Mouse (Mus musculus): ENCODE measurements around the gene Olfr331. TPM values are rescaled to one million over a fixed set of nuclear protein-coding genes. Genes with fewer than 3 reads are reported as not detected.
"Not testable (repeated sequence)": the region's sequence is repeated elsewhere in the genome, so short reads cannot be mapped to it uniquely, and the experiment has no call there.

Gene Olfr331
- total RNA-seq (2014; rRNA removed) (not detected in 2 replicates), polyA plus RNA-seq (2015; fragmentation: Nextera tagmentation; extraction: Ambion mirVana) (not detected in 2 replicates)

DNA sequence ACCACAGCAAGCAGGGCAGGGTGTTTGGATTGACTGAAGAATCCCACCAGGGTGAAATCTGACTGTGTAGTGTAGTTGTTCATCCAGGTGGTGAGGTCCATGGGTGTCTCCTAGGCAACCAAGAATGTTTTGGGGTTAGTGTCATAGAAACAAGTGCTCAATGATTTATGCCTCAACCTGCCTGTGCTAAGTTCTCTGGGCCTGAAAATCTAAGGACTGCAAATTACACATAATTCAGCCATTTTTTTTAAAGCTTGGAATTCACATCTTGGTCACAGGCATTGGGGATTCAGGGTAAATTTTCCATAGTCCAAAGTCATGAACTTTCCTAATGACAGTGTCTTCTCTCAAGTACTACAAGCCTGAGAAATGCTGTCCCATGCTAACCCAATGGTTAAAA lies at the start of gene Olfr331:
Gene Olfr331, minus strand, starts transcription at position 101 of the 400 bp plus-strand sequence.
- not testable (repeated sequence) for H3K9ac ChIP-seq (replicated peaks; ENCODE audit: low read length); H3K4me1 ChIP-seq (ENCODE audit: insufficient read depth, low read length); H3K27ac ChIP-seq; H3K36me3 ChIP-seq (ENCODE audit: insufficient read depth, low read length); ATAC-seq; DNase-seq (ENCODE audit: low spot score); H3K4me3 ChIP-seq (ENCODE audit: low read length); H3K4me2 ChIP-seq (ENCODE audit: low read depth, low read length); H3K27me3 ChIP-seq (ENCODE audit: insufficient read depth, low read length); H3K9me3 ChIP-seq (ENCODE audit: low read length)

DNA sequence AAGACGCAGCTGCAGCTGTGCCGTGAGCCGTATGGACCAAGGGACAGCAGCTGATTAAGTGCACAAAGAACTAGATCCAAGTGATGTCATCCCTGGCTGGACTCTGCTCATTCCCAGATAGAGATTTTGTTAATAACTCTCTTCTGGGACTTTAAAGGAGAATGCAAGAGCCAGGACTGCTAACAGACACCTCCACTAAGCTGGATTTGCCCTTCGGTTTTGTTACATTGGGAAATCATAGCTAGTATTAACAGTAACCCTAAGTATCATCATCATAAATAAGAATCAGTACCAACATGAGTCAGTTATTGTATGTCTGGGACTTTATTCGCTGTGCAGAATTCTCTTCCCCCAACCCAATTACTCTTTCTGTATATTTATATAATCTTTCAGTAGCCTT lies 44.0 kb upstream of the Olfr331 start, which contains the start of gene Olfr329-ps:
Gene Olfr329-ps, minus strand, starts transcription at position 101 of the 400 bp plus-strand sequence.
- TF ChIP-seq CTCF (IDR thresholded peaks at IDR 0.05; ENCODE audit: low read depth) = no peak
- H3K27ac ChIP-seq = no peak within 1 kb of the TSS
- ATAC-seq = no peak
- H3K9ac ChIP-seq (replicated peaks; ENCODE audit: low read length) = no peak within 1 kb of the TSS
- no peak within 1 kb of the TSS for H3K4me2 ChIP-seq (ENCODE audit: low read depth, low read length)
- H3K27me3 ChIP-seq (ENCODE audit: insufficient read depth, low read length) = no peaks in the 10 kb centered on the region
- WGBS = 83% methylated on average over 5 of the region's 5 CpGs
- H3K36me3 ChIP-seq (ENCODE audit: insufficient read depth, low read length) = no peaks in the 10 kb centered on the region
- DNase-seq (ENCODE audit: low spot score) = no peak
- H3K9me3 ChIP-seq (ENCODE audit: low read length) = no peaks in the 10 kb centered on the region
- H3K4me1 ChIP-seq (ENCODE audit: insufficient read depth, low read length) = no peaks in the 10 kb centered on the region
- no peak within 1 kb of the TSS for H3K4me3 ChIP-seq (ENCODE audit: low read length)

DNA sequence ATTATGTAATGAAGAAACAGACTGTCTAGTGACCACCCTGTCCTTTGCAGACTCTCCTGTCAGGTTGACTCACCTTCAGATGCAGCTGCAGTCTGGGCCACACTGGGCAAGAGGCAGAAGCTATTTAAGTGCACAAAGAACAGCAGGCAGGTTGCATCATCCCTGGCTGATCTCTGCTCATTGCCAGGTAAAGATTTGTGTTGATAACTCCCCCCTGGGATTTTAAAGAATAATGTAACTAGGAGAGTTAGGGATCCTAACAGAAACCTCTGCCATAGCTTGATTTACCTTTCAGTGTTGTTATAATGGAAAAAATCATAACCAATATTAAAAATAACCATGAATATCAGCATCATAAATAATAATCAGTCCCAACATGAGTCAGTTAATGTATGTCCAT lies 32.4 kb upstream of the Olfr331 start, which contains the start of gene Olfr330:
Gene Olfr330, minus strand, starts transcription at position 101 of the 400 bp plus-strand sequence.
- not testable (repeated sequence) for H3K4me3 ChIP-seq (ENCODE audit: low read length); H3K9ac ChIP-seq (replicated peaks; ENCODE audit: low read length); ATAC-seq; H3K4me1 ChIP-seq (ENCODE audit: insufficient read depth, low read length); H3K27me3 ChIP-seq (ENCODE audit: insufficient read depth, low read length); H3K36me3 ChIP-seq (ENCODE audit: insufficient read depth, low read length); H3K4me2 ChIP-seq (ENCODE audit: low read depth, low read length); DNase-seq (ENCODE audit: low spot score); H3K9me3 ChIP-seq (ENCODE audit: low read length); H3K27ac ChIP-seq

DNA sequence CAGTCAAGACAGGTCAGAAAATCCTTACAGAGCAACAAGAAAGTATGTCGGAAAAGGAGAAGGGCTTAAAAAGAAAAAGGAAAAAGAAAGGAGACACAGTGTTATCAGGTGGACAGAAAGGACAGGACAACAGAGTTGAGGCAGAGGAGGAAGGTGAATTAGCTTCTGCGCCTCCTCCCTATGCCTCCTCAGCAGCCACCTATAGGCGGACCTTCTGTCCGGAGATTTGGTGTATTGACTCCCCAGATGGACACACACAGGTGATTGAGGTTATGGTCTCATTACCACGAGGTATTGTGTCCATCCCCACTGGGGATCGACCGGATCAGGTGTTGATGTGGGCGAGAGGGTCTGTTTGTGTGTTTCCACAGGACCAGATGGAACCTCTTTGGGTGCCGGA lies 17.4 kb upstream of the Olfr331 start:
- not testable (repeated sequence) for H3K27me3 ChIP-seq (ENCODE audit: insufficient read depth, low read length); DNase-seq (ENCODE audit: low spot score); H3K4me1 ChIP-seq (ENCODE audit: insufficient read depth, low read length); H3K9me3 ChIP-seq (ENCODE audit: low read length); H3K36me3 ChIP-seq (ENCODE audit: insufficient read depth, low read length); H3K4me3 ChIP-seq (ENCODE audit: low read length); H3K4me2 ChIP-seq (ENCODE audit: low read depth, low read length); H3K9ac ChIP-seq (replicated peaks; ENCODE audit: low read length); ATAC-seq; H3K27ac ChIP-seq
- 94% methylated on average over 7 of the region's 9 CpGs for WGBS

DNA sequence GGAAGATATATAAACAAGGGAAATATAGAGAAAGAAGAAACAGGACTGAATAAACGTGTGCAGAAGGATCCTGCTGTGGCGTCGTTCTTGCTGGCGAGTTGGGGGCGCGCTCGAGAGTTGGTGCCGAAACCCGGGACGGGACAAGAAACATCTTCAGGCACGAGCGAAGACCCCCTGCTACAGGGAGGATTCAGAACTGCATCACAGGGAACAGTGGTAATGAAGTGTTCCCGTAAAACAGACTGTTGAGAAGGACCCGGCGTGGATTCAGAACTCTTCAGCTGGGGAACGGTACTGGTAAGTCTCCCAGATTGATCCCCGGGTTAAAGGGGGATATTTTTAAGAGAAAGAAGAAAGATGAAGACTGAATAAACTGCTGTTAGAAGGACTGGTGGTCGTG lies 16.5 kb upstream of the Olfr331 start:
- H3K4me3 ChIP-seq (ENCODE audit: low read length); H3K27ac ChIP-seq; H3K4me2 ChIP-seq (ENCODE audit: low read depth, low read length); H3K27me3 ChIP-seq (ENCODE audit: insufficient read depth, low read length); ATAC-seq; H3K9me3 ChIP-seq (ENCODE audit: low read length); H3K4me1 ChIP-seq (ENCODE audit: insufficient read depth, low read length); H3K9ac ChIP-seq (replicated peaks; ENCODE audit: low read length); H3K36me3 ChIP-seq (ENCODE audit: insufficient read depth, low read length); DNase-seq (ENCODE audit: low spot score): not testable (repeated sequence)
- 96% methylated on average over 17 of the region's 18 CpGs for WGBS

DNA sequence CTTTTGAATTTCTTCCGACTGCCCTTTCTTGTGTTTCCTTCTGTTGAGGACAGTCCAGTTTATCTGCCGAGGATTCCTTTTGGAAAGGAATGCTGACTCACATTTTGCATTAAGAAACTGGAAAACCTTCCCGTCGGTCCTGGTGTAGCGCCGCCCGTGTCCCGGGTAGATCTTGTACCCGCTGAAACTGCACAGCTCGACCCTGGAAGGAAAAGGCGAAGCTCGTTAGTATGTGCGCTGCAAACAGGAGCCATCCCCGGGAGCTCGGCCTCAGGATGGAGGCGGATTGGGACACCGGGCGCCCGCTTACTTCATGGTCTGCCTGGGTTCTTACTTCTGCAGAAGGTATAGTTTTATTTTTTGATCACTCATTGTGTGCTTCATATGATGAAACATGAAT lies 6.7 kb upstream of the Olfr331 start:
- 91% methylated on average over 19 of the region's 19 CpGs for WGBS
- H3K4me2 ChIP-seq (ENCODE audit: low read depth, low read length); DNase-seq (ENCODE audit: low spot score); H3K36me3 ChIP-seq (ENCODE audit: insufficient read depth, low read length); H3K4me3 ChIP-seq (ENCODE audit: low read length); H3K27ac ChIP-seq; ATAC-seq; H3K9me3 ChIP-seq (ENCODE audit: low read length); H3K9ac ChIP-seq (replicated peaks; ENCODE audit: low read length); H3K27me3 ChIP-seq (ENCODE audit: insufficient read depth, low read length); H3K4me1 ChIP-seq (ENCODE audit: insufficient read depth, low read length): not testable (repeated sequence)

DNA sequence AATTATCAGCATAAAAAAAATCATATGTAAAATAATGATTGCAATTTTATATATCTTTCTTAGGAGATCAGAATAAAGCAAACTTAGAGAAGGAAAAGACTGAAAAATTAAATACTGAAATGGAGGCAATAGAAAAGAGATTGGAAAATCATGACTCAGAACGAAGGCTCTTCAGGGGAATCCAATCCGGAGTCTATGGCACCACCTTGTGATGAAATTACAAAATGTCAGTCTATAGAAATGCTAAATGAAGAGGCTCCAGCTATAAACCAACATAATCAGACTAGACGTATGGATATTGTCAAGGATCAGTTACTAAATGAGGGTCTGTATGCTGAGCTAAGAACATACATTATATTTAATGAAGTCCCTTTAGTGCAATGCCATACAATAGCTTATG lies 3.1 kb downstream of the Olfr331 start:
- Histone ChIP-seq H3K4me1 (ENCODE audit: insufficient read depth, low read length) (no peaks in the 10 kb centered on the region), H3K9ac (replicated peaks; ENCODE audit: low read length) (no peak overlapping the region), H3K4me3 (ENCODE audit: low read length) (no peak overlapping the region), H3K27ac (no peak overlapping the region), H3K4me2 (ENCODE audit: low read depth, low read length) (no peak overlapping the region), H3K9me3 (ENCODE audit: low read length) (no peaks in the 10 kb centered on the region; the same call in 1 of the 2 replicates), H3K36me3 (ENCODE audit: insufficient read depth, low read length) (no peaks in the 10 kb centered on the region), H3K27me3 (ENCODE audit: insufficient read depth, low read length) (no peaks in the 10 kb centered on the region)
- TF ChIP-seq CTCF (IDR thresholded peaks at IDR 0.05; ENCODE audit: low read depth) = peak; percentile 60
- ATAC-seq (no peak), DNase-seq (ENCODE audit: low spot score) (peak; percentile 69)
- WGBS = 37% methylated on average over 3 of the region's 3 CpGs
